Mouse (Mus musculus): Measurements from ENCODE around the gene Stard3.

Stard3 gene

GRCm38 (mm10) chr11:98329081-98329959 lies 28.8 kb upstream of the Stard3 start, which contains the start of gene Neurod2:
Gene Neurod2, minus strand, starts transcription at chr11:98329648.
- DNase-seq = peak; percentile 97

GRCm38 (mm10) chr11:98329960-98330744 lies 28.0 kb upstream of the Stard3 start:
- peak; percentile 86 for DNase-seq

GRCm38 (mm10) chr11:98330745-98331204 lies 27.4 kb upstream of the Stard3 start:
- peak; percentile 62 for DNase-seq

- DNase-seq = peak; percentile 57
Measured at GRCm38 (mm10) chr11:98331401-98331800, 26.8 kb upstream of the Stard3 start.

GRCm38 (mm10) chr11:98332186-98332585 lies 26.0 kb upstream of the Stard3 start:
- DNase-seq = peak; percentile 41

GRCm38 (mm10) chr11:98332841-98333240 lies 25.3 kb upstream of the Stard3 start:
- peak; percentile 54 for DNase-seq

- DNase-seq = peak; percentile 87
Measured at GRCm38 (mm10) chr11:98333263-98333696, 24.9 kb upstream of the Stard3 start.

- peak; percentile 89 for DNase-seq
Measured at GRCm38 (mm10) chr11:98333981-98334741, 24.0 kb upstream of the Stard3 start.

GRCm38 (mm10) chr11:98335250-98335649 lies 22.9 kb upstream of the Stard3 start:
- peak; percentile 71 for DNase-seq

- DNase-seq = peak; percentile 71
Measured at GRCm38 (mm10) chr11:98336245-98337107, 21.7 kb upstream of the Stard3 start.

GRCm38 (mm10) chr11:98338507-98338961 lies 19.6 kb upstream of the Stard3 start:
- peak; percentile 92 for DNase-seq

- peak; percentile 75 for DNase-seq
Measured at GRCm38 (mm10) chr11:98339071-98339501, 19.1 kb upstream of the Stard3 start.

GRCm38 (mm10) chr11:98339679-98340287 lies 18.4 kb upstream of the Stard3 start:
- peak; percentile 76 for DNase-seq

- no peak for DNase-seq
Measured at GRCm38 (mm10) chr11:98340597-98340996, 17.6 kb upstream of the Stard3 start.

GRCm38 (mm10) chr11:98341174-98341573 lies 17.0 kb upstream of the Stard3 start:
- no peak for DNase-seq

- peak; percentile 94 for DNase-seq
Measured at GRCm38 (mm10) chr11:98342000-98342945, 15.9 kb upstream of the Stard3 start.

- DNase-seq = peak; percentile 88
Measured at GRCm38 (mm10) chr11:98345253-98345652, 12.9 kb upstream of the Stard3 start.

GRCm38 (mm10) chr11:98346168-98346567 lies 12.0 kb upstream of the Stard3 start:
- no peak for DNase-seq

- peak; percentile 75 for DNase-seq
Measured at GRCm38 (mm10) chr11:98347385-98348082, 10.6 kb upstream of the Stard3 start.
